Mouse (Mus musculus): Measurements from ENCODE around the gene Bank1. TPM values are rescaled to one million over a fixed set of nuclear protein-coding genes. Genes with fewer than 3 reads are reported as not detected.
"Not testable (repeated sequence)": the region's sequence is repeated elsewhere in the genome, so short reads cannot be mapped to it uniquely, and the experiment has no call there.

Bank1 gene
- polyA plus RNA-seq, 1 experiment from 2014 or later: 0.93 TPM

DNA sequence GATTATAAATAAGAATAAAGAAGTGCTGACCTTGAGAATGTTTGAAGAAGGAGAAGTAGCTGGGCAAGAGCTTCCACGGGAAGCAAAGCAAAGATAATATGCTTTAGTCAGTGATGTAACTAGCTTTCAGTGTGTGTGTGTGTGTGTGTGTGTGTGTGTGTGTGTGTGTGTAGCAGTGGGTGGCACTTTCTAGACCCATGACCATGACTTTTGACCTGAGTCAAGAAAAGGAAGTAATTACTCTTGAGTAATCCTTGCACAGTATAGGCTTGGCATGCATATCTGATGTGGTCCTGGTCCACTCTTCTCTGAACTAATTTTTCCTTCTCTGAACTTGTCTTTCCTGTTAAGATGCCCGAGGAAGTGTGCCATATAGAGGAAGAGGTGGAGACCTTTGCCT lies 5.3 kb upstream of the Bank1 start:
- H3K4me3 ChIP-seq (ENCODE audit: low read length): no peak overlapping the region
- 78% methylated on average over 2 of the region's 2 CpGs for WGBS
- no peaks in the 10 kb centered on the region for H3K9me3 ChIP-seq (ENCODE audit: control insufficient read depth, low read length)
- ATAC-seq (ENCODE audit: low FRiP score, low TSS enrichment): no peak
- H3K27ac ChIP-seq (ENCODE audit: low read depth, low read length): no peak overlapping the region
- H3K36me3 ChIP-seq (ENCODE audit: control insufficient read depth, insufficient read depth, low read length): no peaks in the 10 kb centered on the region
- no peaks in the 10 kb centered on the region for H3K27me3 ChIP-seq (ENCODE audit: control insufficient read depth, insufficient read depth, low read length)
- no peak overlapping the region for H3K4me2 ChIP-seq (replicated peaks; ENCODE audit: low read depth, low read length)
- H3K9ac ChIP-seq (ENCODE audit: low read depth, low read length): no peak overlapping the region
- H3K4me1 ChIP-seq (ENCODE audit: control insufficient read depth, insufficient read depth, low read length): no peaks in the 10 kb centered on the region

DNA sequence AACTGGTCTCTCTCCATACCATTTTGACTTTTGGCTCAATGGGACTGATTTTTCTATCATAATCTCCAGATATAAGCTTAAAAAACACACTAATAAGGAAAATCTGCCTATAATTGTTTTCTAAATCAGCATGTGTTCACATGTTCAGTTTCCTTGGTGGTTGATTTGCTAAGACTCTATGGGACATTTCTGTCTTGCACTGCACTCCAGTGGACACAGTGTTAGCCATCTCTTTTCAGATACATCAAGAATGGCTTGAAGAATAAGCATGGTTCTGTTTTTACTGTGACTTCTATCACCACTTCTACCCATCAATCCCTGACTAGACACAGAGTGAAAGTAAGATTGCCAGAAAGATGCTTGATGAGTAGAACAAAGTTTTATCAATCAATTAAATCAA lies 4.2 kb upstream of the Bank1 start:
- no peak overlapping the region for H3K4me3 ChIP-seq (ENCODE audit: low read length)
- H3K27me3 ChIP-seq (ENCODE audit: control insufficient read depth, insufficient read depth, low read length): no peaks in the 10 kb centered on the region
- no peak for ATAC-seq (ENCODE audit: low FRiP score, low TSS enrichment)
- no peak overlapping the region for H3K4me2 ChIP-seq (replicated peaks; ENCODE audit: low read depth, low read length)
- H3K9me3 ChIP-seq (ENCODE audit: control insufficient read depth, low read length): no peaks in the 10 kb centered on the region
- H3K9ac ChIP-seq (ENCODE audit: low read depth, low read length): no peak overlapping the region
- H3K27ac ChIP-seq (ENCODE audit: low read depth, low read length): no peak overlapping the region
- no peaks in the 10 kb centered on the region for H3K4me1 ChIP-seq (ENCODE audit: control insufficient read depth, insufficient read depth, low read length)
- H3K36me3 ChIP-seq (ENCODE audit: control insufficient read depth, insufficient read depth, low read length): no peaks in the 10 kb centered on the region

GRCm38 (mm10) chr3:136329133-136329532 lies 3.3 kb upstream of the Bank1 start:
- Histone ChIP-seq H3K4me3 (ENCODE audit: low read length) (no peak overlapping the region), H3K36me3 (ENCODE audit: control insufficient read depth, insufficient read depth, low read length) (no peaks in the 10 kb centered on the region), H3K27ac (ENCODE audit: low read depth, low read length) (no peak overlapping the region), H3K9me3 (ENCODE audit: control insufficient read depth, low read length) (no peaks in the 10 kb centered on the region), H3K27me3 (ENCODE audit: control insufficient read depth, insufficient read depth, low read length) (no peaks in the 10 kb centered on the region), H3K9ac (ENCODE audit: low read depth, low read length) (no peak overlapping the region), H3K4me1 (ENCODE audit: control insufficient read depth, insufficient read depth, low read length) (no peaks in the 10 kb centered on the region), H3K4me2 (replicated peaks; ENCODE audit: low read depth, low read length) (no peak overlapping the region)
- WGBS: 72% methylated on average over 6 of the region's 6 CpGs
- no peak for ATAC-seq (ENCODE audit: low FRiP score, low TSS enrichment)

GRCm38 (mm10) chr3:136324716-136325115 lies 1.1 kb downstream of the Bank1 start:
- H3K27me3 ChIP-seq (ENCODE audit: control insufficient read depth, insufficient read depth, low read length); H3K4me1 ChIP-seq (ENCODE audit: control insufficient read depth, insufficient read depth, low read length); H3K4me2 ChIP-seq (replicated peaks; ENCODE audit: low read depth, low read length); H3K9ac ChIP-seq (ENCODE audit: low read depth, low read length); H3K27ac ChIP-seq (ENCODE audit: low read depth, low read length); H3K4me3 ChIP-seq (ENCODE audit: low read length); H3K36me3 ChIP-seq (ENCODE audit: control insufficient read depth, insufficient read depth, low read length); ATAC-seq (ENCODE audit: low FRiP score, low TSS enrichment); H3K9me3 ChIP-seq (ENCODE audit: control insufficient read depth, low read length): not testable (repeated sequence)
- WGBS: 96% methylated on average over 6 of the region's 6 CpGs

GRCm38 (mm10) chr3:136321936-136322335 lies 3.9 kb downstream of the Bank1 start:
- Histone ChIP-seq H3K27me3 (ENCODE audit: control insufficient read depth, insufficient read depth, low read length) (no peaks in the 10 kb centered on the region), H3K9ac (ENCODE audit: low read depth, low read length) (no peak overlapping the region), H3K9me3 (ENCODE audit: control insufficient read depth, low read length) (no peaks in the 10 kb centered on the region), H3K4me3 (ENCODE audit: low read length) (no peak overlapping the region), H3K4me1 (ENCODE audit: control insufficient read depth, insufficient read depth, low read length) (no peaks in the 10 kb centered on the region), H3K36me3 (ENCODE audit: control insufficient read depth, insufficient read depth, low read length) (no peaks in the 10 kb centered on the region), H3K4me2 (replicated peaks; ENCODE audit: low read depth, low read length) (no peak overlapping the region), H3K27ac (ENCODE audit: low read depth, low read length) (no peak overlapping the region)
- no peak for ATAC-seq (ENCODE audit: low FRiP score, low TSS enrichment)
- WGBS: 93% methylated on average over 3 of the region's 3 CpGs

DNA sequence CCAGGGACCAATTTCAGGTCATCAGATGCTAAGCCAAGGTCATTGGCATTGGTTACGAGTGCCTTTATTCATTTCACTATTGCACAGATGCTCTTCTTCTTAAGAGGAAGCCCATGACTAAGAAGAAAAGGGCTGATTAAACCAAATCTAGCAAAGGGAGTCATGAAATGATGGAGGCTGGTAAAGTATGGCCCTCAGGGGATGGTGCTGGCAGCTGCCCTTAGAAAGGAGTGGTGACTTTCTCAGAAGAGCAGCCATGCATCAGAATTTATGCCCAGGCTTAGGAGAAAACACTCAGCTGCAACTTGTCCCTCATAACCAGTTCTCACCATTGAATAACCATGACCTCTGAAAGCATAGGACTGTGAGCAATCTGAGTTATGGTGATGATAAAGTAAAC lies 17.4 kb downstream of the Bank1 start:
- Histone ChIP-seq H3K36me3 (ENCODE audit: control insufficient read depth, insufficient read depth, low read length) (no peaks in the 10 kb centered on the region), H3K4me2 (replicated peaks; ENCODE audit: low read depth, low read length) (no peak overlapping the region), H3K27ac (ENCODE audit: low read depth, low read length) (no peak overlapping the region), H3K4me3 (ENCODE audit: low read length) (no peak overlapping the region), H3K4me1 (ENCODE audit: control insufficient read depth, insufficient read depth, low read length) (no peaks in the 10 kb centered on the region), H3K9me3 (ENCODE audit: control insufficient read depth, low read length) (no peaks in the 10 kb centered on the region), H3K9ac (ENCODE audit: low read depth, low read length) (no peak overlapping the region), H3K27me3 (ENCODE audit: control insufficient read depth, insufficient read depth, low read length) (no peaks in the 10 kb centered on the region)
- 81% methylated on average over 1 of the region's 1 CpGs for WGBS
- ATAC-seq (ENCODE audit: low FRiP score, low TSS enrichment): no peak

DNA sequence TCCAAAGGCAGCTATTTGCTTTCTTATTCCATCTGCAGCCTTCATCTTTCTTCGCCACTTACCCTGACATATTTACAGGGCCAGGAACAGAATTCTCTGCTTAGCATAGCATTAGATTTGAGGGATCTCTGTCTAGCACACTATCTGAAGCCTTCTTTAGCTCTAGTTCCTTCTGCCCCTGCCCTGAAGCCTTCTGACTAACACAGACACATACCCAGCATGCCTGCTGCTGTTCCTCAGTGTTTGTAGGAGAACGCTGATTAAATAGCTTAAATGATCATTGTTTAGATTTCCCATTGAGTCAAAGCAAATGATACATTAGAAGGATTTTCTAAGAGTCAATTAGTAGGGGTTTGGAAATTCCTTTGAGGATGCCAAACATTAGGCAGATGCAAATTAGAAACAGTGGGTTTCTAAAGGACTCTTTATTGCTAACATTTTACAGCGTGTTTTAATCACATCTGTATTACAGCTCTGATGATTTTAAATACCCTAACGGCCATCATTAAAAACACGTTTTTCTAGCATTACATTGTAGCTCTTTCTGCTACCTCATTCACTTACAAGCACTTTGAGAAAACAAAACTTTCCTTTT lies 19.2 kb downstream of the Bank1 start:
- WGBS: 59% methylated on average over 5 of the region's 5 CpGs
- no peak for ATAC-seq (ENCODE audit: low FRiP score, low TSS enrichment)

GRCm38 (mm10) chr3:136302541-136302940 lies 23.3 kb downstream of the Bank1 start:
- Histone ChIP-seq H3K9me3 (ENCODE audit: control insufficient read depth, low read length) (no peaks in the 10 kb centered on the region), H3K4me2 (replicated peaks; ENCODE audit: low read depth, low read length) (no peak overlapping the region), H3K9ac (ENCODE audit: low read depth, low read length) (no peak overlapping the region), H3K27ac (ENCODE audit: low read depth, low read length) (no peak overlapping the region), H3K4me1 (ENCODE audit: control insufficient read depth, insufficient read depth, low read length) (no peaks in the 10 kb centered on the region), H3K4me3 (ENCODE audit: low read length) (no peak overlapping the region), H3K27me3 (ENCODE audit: control insufficient read depth, insufficient read depth, low read length) (no peaks in the 10 kb centered on the region), H3K36me3 (ENCODE audit: control insufficient read depth, insufficient read depth, low read length) (no peaks in the 10 kb centered on the region)
- WGBS: 33% methylated on average over 1 of the region's 1 CpGs
- ATAC-seq (ENCODE audit: low FRiP score, low TSS enrichment): no peak

More for the DNA sequence above, 19.2 kb downstream of the Bank1 start:
- Histone ChIP-seq H3K4me1 (ENCODE audit: control insufficient read depth, insufficient read depth, low read length) (no peaks in the 10 kb centered on the region), H3K27me3 (ENCODE audit: control insufficient read depth, insufficient read depth, low read length) (no peaks in the 10 kb centered on the region), H3K9ac (ENCODE audit: low read depth, low read length) (no peak overlapping the region), H3K4me3 (ENCODE audit: low read length) (no peak overlapping the region), H3K9me3 (ENCODE audit: control insufficient read depth, low read length) (no peaks in the 10 kb centered on the region), H3K27ac (ENCODE audit: low read depth, low read length) (no peak overlapping the region), H3K36me3 (ENCODE audit: control insufficient read depth, insufficient read depth, low read length) (no peaks in the 10 kb centered on the region), H3K4me2 (replicated peaks; ENCODE audit: low read depth, low read length) (no peak overlapping the region)

- WGBS: 97% methylated on average over 2 of the region's 2 CpGs
- not testable (repeated sequence) for H3K4me3 ChIP-seq (ENCODE audit: low read length); ATAC-seq (ENCODE audit: low FRiP score, low TSS enrichment); H3K27ac ChIP-seq (ENCODE audit: low read depth, low read length); H3K36me3 ChIP-seq (ENCODE audit: control insufficient read depth, insufficient read depth, low read length); H3K27me3 ChIP-seq (ENCODE audit: control insufficient read depth, insufficient read depth, low read length); H3K4me2 ChIP-seq (replicated peaks; ENCODE audit: low read depth, low read length); H3K4me1 ChIP-seq (ENCODE audit: control insufficient read depth, insufficient read depth, low read length); H3K9ac ChIP-seq (ENCODE audit: low read depth, low read length); H3K9me3 ChIP-seq (ENCODE audit: control insufficient read depth, low read length)
These were observed 25.1 kb downstream of the Bank1 start for GRCm38 (mm10) chr3:136300810-136301209.

Data from kidney, embryonic 14.5 days (tissue).